Mouse (Mus musculus) hindlimb bud, embryonic 11.5 days (tissue): ENCODE measurements around the gene Wscd2.
A peak's percentile ranks its signal among the peaks of the same experiment; 100 is the strongest.

Experiments used
- DNase-seq: peaks from one replicate; pipeline ENCODE4 v3.0.0-alpha.2; 2012; ENCODE audit warnings: low read depth, low spot score; ENCODE audit errors: extremely low spot score

Wscd2 gene

DNA sequence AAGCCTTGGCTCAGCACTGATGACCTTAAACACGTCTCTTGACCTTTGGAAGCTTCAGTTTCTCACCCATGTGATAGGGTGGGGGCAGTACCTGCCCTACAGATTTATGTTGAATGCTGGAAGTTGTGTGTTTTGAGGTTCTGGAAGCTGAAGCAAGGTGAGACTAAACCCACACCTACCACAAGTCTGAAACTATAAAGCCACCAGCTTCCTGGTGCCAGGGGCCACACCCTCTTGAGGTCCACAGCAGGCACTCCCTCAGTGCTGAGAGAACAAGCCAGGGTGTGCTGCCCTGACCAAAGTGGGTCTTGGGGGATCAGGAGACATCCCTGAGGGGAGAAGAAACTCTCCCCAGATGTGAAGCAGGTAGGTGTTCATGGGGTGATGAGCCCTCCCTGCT, 48.7 kb downstream of the Wscd2 start:
- DNase-seq, result no peak

DNA sequence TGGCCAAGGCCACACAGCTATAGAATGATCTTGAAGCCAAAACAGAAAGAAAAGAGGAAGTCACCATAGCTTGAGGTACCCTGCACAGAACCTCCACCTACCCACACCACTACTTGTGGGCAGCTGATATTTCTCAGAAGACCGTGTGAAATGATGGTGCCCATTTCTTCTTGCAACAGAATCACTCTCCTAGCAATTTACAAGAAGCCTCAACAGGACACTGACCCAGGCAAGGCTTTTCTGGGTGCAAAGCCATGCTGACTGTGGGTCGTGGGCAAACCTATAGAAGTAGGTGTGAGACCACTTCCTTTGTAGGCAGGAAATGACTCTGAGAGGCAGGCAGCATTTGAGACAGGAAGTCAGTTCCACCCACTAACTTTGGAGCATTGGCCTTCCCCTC, 49.3 kb downstream of the Wscd2 start:
- DNase-seq, result no peak

DNA sequence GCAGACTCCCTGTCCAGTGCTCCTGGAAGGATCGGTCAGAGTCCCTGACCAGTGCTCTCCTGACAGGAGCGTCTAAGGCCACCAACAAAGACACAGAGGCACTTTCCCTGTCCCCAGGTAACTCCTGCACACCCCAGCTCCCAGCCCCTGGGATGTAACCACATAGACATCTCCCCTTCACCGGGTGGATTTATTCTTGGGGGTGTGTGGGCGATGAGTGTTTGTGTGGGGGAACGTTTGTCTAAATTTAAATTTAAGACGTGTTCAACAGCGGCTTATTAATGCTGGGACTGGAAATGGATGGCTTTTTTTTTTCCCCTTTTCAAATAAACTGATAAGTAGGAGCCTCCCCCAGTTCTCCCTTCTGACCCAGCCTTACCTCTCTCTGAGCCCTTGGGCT, 49.7 kb downstream of the Wscd2 start:
- no peak for DNase-seq

- no peak for DNase-seq
These were observed 51.1 kb downstream of the Wscd2 start for GRCm38 (mm10) chr5:113541196-113541595.

DNA sequence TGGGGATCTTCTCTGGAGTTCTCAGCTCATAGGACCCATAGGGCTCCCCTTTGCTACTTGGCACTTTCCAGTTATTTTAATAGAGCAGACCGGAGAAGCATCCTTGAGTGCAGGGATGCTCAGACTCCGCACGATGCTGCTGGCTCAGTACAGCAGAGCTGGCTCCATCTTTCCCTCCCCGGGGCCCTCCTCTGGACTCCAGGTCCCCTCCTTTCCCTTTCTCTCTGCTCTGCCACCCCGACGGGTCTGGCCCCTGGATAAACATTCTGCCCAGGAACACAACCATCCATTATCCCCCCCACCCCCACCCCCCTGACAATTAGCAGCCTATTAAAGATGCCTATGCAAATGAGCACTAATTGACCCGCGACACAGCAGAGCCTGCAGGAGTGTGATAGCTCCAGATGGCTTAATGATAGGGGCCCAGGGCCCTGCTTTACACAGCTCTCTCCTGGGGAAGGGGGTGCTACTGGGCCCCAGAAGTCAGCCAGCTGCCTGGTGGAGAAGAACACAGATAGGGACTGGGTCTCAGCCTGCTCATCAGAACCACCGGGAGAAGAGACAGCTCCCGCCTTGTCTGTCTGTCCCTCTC, 52.8 kb downstream of the Wscd2 start:
- no peak for DNase-seq

DNA sequence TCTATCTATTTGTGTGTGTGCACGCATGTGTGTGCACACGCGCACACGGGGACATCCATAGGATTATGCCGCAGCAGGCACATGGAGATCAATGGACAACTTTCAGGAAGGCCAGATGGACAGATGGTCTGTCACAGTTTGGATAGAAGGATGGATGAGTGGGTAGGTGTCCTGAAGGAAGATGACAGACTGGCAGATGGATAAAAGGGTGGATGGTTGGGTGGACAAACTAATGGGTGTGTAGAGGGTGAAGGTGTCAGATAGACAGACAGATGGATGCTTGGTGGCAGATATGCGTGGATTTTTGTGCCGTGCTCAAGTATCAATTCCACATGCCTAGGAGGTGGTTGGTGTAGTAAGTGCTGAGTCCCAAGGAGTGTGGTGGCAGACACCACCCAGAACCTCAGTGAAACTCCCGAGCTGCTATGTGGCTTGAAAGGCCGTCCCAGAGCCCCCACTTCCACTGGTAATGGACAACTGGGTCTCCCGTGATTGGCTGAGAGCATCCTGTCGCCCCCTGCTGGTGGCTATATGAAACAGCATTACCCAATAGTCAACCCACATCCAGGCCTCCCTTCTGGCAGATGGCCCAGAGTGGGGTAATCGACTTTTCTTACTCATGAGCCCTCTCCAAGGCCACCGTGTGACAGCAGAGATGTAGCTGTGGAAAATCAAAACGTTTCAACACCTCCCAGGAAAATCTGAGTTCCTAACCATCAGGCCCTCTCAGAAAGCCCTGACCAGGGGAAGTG, 58.0 kb downstream of the Wscd2 start:
- DNase-seq, result no peak

GRCm38 (mm10) chr5:113550249-113550648, 60.1 kb downstream of the Wscd2 start:
- no peak for DNase-seq

DNA sequence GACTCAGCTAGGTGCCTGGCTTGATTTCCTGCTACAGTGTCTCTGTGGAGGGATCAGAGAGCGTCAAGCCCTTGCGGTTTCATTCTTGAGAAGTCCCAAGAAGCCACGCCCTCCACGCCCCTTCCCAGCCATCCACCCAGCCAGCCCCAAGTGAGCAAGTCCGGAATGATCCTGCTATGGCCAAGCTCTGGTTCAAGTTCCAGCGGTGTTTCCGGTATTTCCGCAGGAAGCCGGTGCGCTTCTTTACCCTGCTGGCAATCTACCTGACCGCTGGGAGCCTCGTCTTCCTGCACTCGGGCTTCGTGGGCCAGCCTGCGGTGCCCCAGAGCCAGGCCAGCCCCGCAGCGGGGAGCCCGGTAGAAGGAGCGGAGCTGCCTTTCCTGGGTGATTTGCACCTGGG, 60.6 kb downstream of the Wscd2 start:
- DNase-seq, result no peak

GRCm38 (mm10) chr5:113553402-113553897, 63.3 kb downstream of the Wscd2 start:
- DNase-seq, result peak; percentile 79

GRCm38 (mm10) chr5:113554095-113554494, 64.0 kb downstream of the Wscd2 start:
- DNase-seq, result no peak

DNA sequence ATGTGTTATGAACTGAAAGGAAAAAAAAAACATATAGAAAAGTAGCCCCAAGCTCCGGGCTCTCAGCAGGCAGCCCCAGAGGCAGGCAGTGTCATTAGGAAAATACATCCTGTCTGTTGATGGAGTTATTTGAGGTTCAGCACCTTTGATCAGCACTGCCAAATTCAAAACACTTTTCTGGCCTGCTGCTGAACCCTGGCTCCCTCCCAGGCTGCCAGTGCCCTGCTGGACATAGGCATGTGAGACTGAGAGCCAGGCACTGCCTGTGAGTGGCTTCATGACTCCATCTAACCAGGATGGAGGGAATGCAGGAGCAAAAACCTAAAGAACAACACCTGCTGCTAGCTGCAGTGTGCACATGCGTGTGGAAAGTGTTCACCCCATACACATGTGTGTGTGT, 64.4 kb downstream of the Wscd2 start:
- no peak for DNase-seq

DNA sequence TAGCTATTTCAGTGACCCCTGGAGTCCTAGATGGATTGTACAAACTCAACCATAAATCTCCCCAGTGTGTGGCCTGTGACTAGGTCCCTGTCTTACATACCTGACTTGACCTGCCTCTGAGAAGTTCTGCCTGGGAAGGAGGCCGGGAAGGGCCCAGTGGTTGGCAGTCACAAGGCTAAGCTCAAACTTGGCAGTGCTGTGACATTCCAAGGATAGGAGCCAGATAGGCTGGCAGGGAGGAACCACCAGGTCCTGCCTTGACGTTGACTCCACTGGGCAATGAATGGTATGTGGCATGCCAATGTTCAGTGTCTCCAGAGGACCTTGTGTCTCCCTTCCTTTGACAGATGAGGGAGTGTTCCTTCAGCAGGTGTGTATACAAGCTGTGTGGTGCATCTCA, 65.6 kb downstream of the Wscd2 start:
- DNase-seq, result no peak

DNA sequence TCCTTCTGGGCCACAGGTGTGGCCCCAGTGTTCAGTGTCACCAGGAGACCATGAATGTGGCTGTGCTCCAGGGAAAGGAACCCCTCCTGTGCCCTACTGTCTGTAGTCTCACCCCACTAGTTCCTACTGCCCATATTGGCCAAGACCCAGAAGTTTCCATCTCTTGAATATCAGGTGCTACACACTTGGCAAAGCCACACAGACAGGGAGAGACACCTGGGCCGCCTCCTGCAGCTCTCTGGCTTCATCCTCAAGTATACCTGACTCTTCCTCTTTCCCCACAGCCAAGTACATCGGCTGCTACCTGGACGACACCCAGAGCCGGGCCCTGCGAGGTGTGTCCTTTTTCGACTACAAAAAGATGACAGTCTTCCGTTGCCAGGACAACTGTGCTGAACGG, 67.9 kb downstream of the Wscd2 start:
- DNase-seq, result no peak

- no peak for DNase-seq
These were observed 69.5 kb downstream of the Wscd2 start for GRCm38 (mm10) chr5:113559627-113560026.

GRCm38 (mm10) chr5:113564463-113564862, 74.3 kb downstream of the Wscd2 start:
- DNase-seq, result no peak

- DNase-seq, result no peak
These were observed 75.1 kb downstream of the Wscd2 start for GRCm38 (mm10) chr5:113565101-113565854.

DNA sequence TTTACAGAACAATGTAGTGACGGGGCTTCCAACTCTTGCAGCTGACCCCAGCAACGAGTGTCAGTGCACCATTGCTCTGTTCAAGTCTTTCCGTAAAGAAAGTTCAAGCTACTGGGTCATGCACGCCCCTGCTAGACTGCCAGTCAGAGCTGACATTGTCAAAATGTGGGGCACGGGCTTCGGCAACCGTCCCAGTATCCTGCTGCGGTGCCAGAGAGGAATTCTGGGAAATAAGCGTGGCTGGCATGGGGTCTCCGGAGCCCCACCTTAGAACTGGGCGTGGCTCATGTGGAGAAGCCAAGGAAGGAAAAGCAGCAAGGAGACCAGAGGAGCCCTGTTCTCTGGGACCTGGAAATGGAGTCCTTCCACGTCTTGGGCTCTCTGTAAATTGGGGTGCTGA, 75.7 kb downstream of the Wscd2 start:
- DNase-seq, result no peak

DNA sequence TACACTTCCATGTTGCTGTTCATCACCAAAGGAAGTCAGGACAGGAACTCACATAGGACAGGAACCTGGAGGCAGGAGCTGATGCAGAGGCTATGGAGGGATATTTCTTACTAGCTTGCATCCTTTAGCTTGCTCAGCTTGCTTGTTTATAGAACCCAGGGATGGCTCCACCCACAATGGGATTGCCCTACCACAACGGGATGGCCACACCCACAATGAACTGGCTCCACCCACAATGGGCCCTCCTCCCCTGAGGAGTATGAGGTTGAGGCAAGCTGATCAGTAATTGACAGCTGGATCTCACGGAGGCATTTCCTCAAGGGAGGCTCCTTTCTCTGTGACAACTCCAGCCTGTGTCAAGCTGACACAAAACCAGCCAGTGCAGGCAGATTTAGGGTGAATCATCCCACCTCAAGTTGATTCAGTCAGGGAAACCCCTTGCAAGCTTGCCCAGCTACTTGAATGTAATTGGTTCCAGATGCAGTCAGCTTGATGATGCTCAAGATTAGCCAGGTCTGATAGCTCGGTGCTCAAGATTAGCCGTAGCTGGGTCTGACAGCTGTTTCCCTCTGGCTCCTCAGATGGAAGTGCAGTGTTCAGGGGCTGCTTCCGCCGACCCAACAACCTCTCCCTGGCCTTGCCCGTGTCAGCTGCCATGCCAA, 80.1 kb downstream of the Wscd2 start:
- DNase-seq, result no peak

- no peak for DNase-seq
These were observed 87.4 kb downstream of the Wscd2 start for GRCm38 (mm10) chr5:113577555-113577954.

DNA sequence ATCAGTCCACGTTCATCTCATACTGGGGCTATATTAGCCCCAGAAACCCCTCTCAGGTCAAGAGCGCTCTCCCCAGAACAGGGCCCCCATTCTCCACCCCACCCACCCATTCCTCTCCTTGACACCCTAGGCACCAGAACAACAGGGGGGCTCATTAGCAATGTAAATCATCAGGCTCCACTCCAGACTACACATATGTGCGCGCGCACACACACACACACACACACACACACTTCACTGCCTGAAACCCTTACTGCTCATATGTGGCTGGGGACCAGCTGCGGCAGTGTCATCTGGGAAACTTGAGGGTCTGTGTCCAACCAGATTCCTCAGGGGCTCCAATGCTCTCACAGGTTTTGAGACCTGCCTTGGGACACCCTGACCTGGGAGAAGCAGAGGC, 88.3 kb downstream of the Wscd2 start:
- DNase-seq, result no peak

GRCm38 (mm10) chr5:113579128-113579527, 89.0 kb downstream of the Wscd2 start:
- no peak for DNase-seq
